Mouse (Mus musculus) midbrain, embryonic 16.5 days (tissue): ENCODE results near the gene Gng12. TPM values are rescaled to one million over a fixed set of nuclear protein-coding genes. Genes with fewer than 3 reads are reported as not detected.
"Not testable (repeated sequence)": the region's sequence is repeated elsewhere in the genome, so short reads cannot be mapped to it uniquely, and the experiment has no call there.

Source experiments
- ATAC-seq: fragments of 200-750 bp; cut with Nextera tagmentation; 2 replicates; pipeline ENCODE4 v1.8.0; 2017; ENCODE audit warnings: moderate TSS enrichment
- H3K27ac ChIP-seq: fragments of 300-500 bp; sonication (generic); 2 replicates; pipeline ENCODE4 v1.5.1; 2014; ENCODE audit warnings: mild to moderate bottlenecking, low read length, mixed read lengths
- H3K27me3 ChIP-seq: fragments of 300-500 bp; sonication (generic); 2 replicates; pipeline ENCODE4 v1.6.1; 2014; ENCODE audit warnings: low read depth, low read length, mixed read lengths; ENCODE audit not compliant: control insufficient read depth, insufficient read depth
- H3K36me3 ChIP-seq: fragments of 300-500 bp; sonication (generic); 2 replicates; pipeline ENCODE4 v1.6.1; 2014; ENCODE audit warnings: mild to moderate bottlenecking, low read length, moderate library complexity, mixed read lengths; ENCODE audit not compliant: control insufficient read depth, insufficient read depth
- H3K4me1 ChIP-seq: fragments of 300-500 bp; sonication (generic); 2 replicates; pipeline ENCODE4 v1.6.1; 2014; ENCODE audit warnings: mild to moderate bottlenecking, low read length, mixed read lengths; ENCODE audit not compliant: control insufficient read depth, insufficient read depth
- H3K4me2 ChIP-seq: fragments of 300-500 bp; sonication (generic); 2 replicates; pipeline ENCODE4 v1.6.1; 2014; ENCODE audit warnings: mild to moderate bottlenecking, low read length, mixed read lengths
- H3K4me3 ChIP-seq: fragments of 300-500 bp; sonication (generic); 2 replicates; pipeline ENCODE4 v1.5.1; 2014; ENCODE audit warnings: low read depth, mild to moderate bottlenecking, low read length, moderate library complexity, mixed read lengths
- H3K9ac ChIP-seq: fragments of 300-500 bp; sonication (generic); 2 replicates; pipeline ENCODE4 v1.6.1; 2014; ENCODE audit warnings: low read depth, low read length, mixed read lengths
- H3K9me3 ChIP-seq: fragments of 300-500 bp; sonication (generic); replicated peaks from 2 replicates; pipeline ENCODE4 v1.6.1; 2014; ENCODE audit warnings: mild to moderate bottlenecking, low read length, mixed read lengths; ENCODE audit not compliant: control insufficient read depth, poor library complexity, severe bottlenecking
- WGBS: fragments of 180-500 bp; shearing (Covaris S2); extraction: QIAGEN DNeasy Blood & Tissue Kit; methylation state at CpG from one replicate; pipeline ENCODE4 v1.1.7; 2014; 5-methylcytosine and 5-hydroxymethylcytosine counted together
- polyA plus RNA-seq: library from polyadenylated mRNA; unstranded; fragments of >200 nt; fragmentation: Nextera tagmentation; extraction: Ambion mirVana; gene quantifications from 2 replicates; pipeline ENCODE4 v1.2.1, GENCODE M21; 2015

Gene Gng12
- polyA plus RNA-seq, 1 experiment from 2014 or later = 43.1 TPM

DNA sequence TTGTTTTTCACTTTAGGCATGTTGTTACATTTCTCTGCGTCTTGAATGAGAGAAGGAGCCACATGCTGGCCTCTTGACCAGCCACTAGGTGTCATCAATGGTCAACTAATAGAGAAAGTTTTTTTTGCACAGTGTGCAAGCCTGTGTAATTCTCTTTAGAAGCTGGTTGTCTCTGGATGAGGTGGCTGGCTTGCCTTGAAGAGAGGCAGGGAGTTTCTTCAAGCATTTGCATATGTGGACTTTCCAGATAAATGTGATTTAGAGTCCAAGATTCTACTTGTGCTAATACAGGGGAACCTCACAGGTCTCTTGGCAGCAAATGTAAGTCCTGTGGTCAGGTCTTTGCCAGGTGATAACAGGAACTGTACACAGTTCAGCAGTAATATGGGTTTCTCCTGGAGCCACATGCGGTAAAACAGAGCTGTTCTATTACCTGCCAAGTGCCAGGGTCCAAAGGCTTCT is 66.4 kb downstream of the Gng12 start:
- ATAC-seq = peak; percentile 90
- Histone ChIP-seq H3K27ac (0 out of 2 replicates have a peak overlapping the region, but pooled peaks have one; percentile 7), H3K27me3 (no peaks in the 10 kb centered on the region), H3K4me2 (no peak overlapping the region), H3K36me3 (no peaks in the 10 kb centered on the region), H3K4me3 (no peak overlapping the region), H3K9me3 (no peaks in the 10 kb centered on the region), H3K9ac (no peak overlapping the region), H3K4me1 (peaks cover 5% of the 10 kb centered on the region)
- WGBS = 26% methylated on average over 2 of the region's 2 CpGs

DNA sequence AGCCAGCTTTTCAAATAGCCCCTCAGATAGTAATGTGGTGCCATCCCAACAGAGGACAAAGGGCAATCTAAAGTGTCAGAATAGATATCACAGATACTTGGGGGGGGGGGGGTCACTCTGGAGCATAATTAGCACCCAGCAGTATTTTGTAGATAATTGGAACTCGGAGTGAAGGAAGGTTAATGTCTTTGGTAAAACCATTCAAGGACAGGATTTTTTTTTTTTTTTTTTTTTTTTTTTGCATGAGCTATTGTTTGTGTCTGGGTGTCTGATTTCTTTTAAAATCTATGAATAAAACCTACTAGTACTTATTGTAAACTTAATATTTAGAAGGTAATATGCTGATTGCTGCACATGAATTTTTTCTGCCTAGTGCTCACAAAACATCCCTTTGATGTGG is 66.9 kb downstream of the Gng12 start:
- Histone ChIP-seq H3K4me2 (no peak overlapping the region), H3K4me1 (peaks cover 5% of the 10 kb centered on the region), H3K27ac (0 out of 2 replicates have a peak overlapping the region, but pooled peaks have one; percentile 7), H3K27me3 (no peaks in the 10 kb centered on the region), H3K9ac (no peak overlapping the region), H3K36me3 (no peaks in the 10 kb centered on the region), H3K4me3 (no peak overlapping the region), H3K9me3 (no peaks in the 10 kb centered on the region)
- ATAC-seq = no peak
- 69% methylated on average over 1 of the region's 1 CpGs for whole genome bisulfite sequencing

DNA sequence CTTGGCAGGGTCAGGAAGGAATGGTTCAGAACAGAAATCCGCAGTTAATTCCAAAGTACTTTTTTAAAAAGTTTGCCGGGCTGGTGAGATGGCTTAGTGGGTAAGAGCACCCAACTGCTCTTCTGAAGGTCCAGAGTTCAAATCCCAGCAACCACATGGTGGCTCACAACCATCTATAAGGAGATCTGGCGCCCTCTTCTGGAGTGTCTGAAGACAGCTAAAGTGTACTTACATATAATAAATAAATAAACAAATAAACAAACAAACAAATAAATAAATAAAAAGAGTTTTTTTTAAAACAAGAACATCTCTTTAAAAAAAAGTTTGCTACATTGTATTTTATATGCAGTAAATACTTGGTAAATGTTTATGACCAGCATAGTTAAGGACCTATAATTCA is 67.5 kb downstream of the Gng12 start:
- not testable (repeated sequence) for H3K36me3 ChIP-seq, H3K9ac ChIP-seq, H3K9me3 ChIP-seq, H3K4me1 ChIP-seq, H3K27ac ChIP-seq, H3K4me3 ChIP-seq, ATAC-seq, H3K4me2 ChIP-seq, H3K27me3 ChIP-seq
- 83% methylated on average over 3 of the region's 3 CpGs for WGBS

DNA sequence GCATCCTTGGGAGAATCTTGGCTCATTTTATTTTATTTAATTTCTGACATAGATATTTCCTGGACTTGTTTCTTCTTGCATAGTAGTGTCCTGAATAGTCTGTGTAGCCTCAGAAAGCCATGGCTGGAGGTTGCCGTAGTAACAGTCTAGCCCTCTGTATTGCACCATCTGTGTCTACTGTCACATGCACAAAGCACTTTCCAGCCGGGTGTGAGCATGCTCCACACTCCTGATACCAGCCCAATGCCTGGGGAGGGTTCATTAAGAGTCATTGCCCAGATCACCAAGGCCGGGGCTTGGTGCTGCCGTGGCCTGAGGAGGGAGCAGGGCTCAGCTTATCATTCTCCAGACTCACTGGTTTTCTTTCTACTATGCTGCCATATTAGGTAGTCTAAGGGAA is 68.0 kb downstream of the Gng12 start:
- no peaks in the 10 kb centered on the region for H3K27me3 ChIP-seq
- H3K9ac ChIP-seq = no peak overlapping the region
- H3K9me3 ChIP-seq = no peaks in the 10 kb centered on the region
- 28% methylated on average over 4 of the region's 4 CpGs for WGBS
- H3K27ac ChIP-seq = no peak overlapping the region
- H3K4me2 ChIP-seq = no peak overlapping the region
- H3K4me1 ChIP-seq = peaks cover 5% of the 10 kb centered on the region
- ATAC-seq = peak; percentile 82
- H3K36me3 ChIP-seq = no peaks in the 10 kb centered on the region
- H3K4me3 ChIP-seq = no peak overlapping the region

DNA sequence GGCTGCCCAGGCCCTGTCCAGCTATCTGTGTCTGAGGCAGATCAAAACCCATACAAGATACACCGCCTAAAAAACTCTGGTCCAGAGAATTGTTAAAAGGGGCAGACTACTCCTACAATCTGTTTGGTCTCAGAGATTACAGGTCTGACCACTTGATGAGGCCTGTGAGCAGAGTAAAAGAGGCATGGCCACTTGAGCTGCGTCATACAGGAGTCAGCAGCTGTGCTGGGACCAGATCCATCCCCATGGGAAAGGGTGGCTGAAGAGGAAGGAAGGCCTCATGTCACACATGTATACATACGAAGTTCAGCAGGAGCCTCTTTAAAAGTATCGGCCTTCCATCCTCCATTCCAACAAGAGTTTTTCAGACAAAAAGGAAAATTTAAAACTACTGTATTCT is 69.0 kb downstream of the Gng12 start:
- Histone ChIP-seq H3K9ac (no peak overlapping the region), H3K4me1 (peaks cover 5% of the 10 kb centered on the region), H3K9me3 (no peaks in the 10 kb centered on the region), H3K4me3 (no peak overlapping the region), H3K27ac (no peak overlapping the region), H3K36me3 (no peaks in the 10 kb centered on the region), H3K27me3 (no peaks in the 10 kb centered on the region), H3K4me2 (no peak overlapping the region)
- 77% methylated on average over 4 of the region's 4 CpGs for WGBS
- ATAC-seq = no peak

DNA sequence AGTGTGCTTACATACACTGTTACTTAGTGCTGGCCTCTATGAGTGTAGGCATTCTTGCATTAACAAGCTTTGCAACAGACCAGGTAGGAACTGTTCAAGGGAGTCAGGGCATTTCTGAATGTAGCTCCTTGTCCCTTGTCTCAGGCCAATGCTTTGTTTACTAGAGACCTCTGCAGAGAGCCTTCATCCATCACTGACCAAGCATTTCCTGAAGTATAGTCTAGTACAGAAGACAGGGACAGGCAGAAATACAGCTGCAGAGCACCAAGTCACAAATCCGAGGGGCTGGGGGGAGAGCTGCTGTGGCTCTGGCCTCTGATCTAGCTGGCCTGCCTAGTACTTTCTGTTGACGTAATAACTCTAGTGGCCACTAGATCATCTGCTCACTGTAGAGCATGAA is 71.6 kb downstream of the Gng12 start:
- WGBS = 52% methylated on average over 2 of the region's 2 CpGs
- Histone ChIP-seq H3K4me1 (peaks cover 5% of the 10 kb centered on the region), H3K27me3 (no peaks in the 10 kb centered on the region), H3K27ac (no peak overlapping the region), H3K36me3 (no peaks in the 10 kb centered on the region), H3K9ac (no peak overlapping the region), H3K4me3 (no peak overlapping the region), H3K9me3 (no peaks in the 10 kb centered on the region), H3K4me2 (no peak overlapping the region)
- ATAC-seq = no peak

DNA sequence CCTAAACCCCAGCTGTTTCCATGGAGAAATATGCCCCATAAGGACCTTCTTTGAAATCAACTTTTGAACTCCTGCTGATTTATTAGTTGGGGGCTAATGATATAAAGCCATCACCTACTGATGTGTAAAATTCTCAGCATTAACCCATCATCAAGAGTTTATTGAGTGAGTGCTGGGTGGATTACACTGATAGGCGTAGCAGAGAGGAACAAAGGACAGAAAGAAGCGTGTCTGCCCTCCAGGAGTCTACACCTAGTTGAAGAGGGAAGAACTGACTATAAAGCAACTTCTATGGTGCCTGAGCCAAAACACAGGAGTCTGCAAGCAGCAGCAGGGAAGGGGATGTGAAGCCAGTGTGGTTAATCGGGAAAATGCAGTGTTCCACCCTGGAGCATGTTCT is 73.2 kb downstream of the Gng12 start:
- no peaks in the 10 kb centered on the region for H3K9me3 ChIP-seq
- peaks cover under 1% of the 10 kb centered on the region for H3K4me1 ChIP-seq
- H3K27ac ChIP-seq = no peak overlapping the region
- H3K4me3 ChIP-seq = no peak overlapping the region
- no peaks in the 10 kb centered on the region for H3K27me3 ChIP-seq
- H3K4me2 ChIP-seq = no peak overlapping the region
- ATAC-seq = no peak
- H3K9ac ChIP-seq = no peak overlapping the region
- H3K36me3 ChIP-seq = no peaks in the 10 kb centered on the region
- 24% methylated on average over 3 of the region's 3 CpGs for WGBS

DNA sequence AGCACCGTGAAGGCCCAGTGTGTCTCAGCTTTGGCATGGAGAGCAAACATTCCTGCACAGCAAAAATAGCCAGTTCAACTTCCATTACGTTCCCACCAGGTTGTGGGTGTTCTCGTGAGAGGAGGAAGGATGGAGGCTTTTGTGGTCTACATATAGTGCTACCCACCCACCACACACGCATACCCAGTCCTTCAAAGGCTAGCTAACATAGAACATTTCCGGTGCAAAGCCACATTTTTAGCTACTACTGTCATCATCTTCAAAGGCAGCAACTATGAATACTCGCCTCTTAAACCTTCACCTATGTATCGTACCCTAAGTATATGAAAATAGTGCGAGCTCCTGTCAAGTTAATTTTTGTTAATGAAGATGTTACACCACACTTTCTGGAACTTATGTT is 76.1 kb downstream of the Gng12 start:
- WGBS = 83% methylated on average over 8 of the region's 8 CpGs

DNA sequence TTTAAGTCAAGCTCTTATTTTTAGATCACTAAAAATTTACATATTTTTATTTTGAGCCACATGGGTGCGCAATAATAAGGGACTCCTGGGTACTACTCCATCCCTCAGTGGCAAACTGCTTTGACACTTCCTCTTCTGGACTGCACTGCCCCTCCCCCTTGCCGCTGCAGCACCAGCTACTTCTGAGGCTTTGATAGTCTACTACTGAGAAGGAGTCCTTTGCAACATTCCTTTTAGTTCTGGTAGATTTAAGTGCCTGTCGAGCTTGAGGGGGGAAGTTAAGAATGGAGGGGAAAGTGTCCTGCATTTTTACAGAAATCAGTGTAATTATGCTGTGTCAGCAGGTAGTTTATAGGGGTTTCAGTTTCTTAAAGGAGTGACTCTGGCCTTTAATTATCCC is 77.0 kb downstream of the Gng12 start:
- no peak overlapping the region for H3K9ac ChIP-seq
- no peaks in the 10 kb centered on the region for H3K27me3 ChIP-seq
- H3K4me2 ChIP-seq = no peak overlapping the region
- H3K36me3 ChIP-seq = no peaks in the 10 kb centered on the region
- H3K9me3 ChIP-seq = no peaks in the 10 kb centered on the region
- ATAC-seq = no peak
- no peaks in the 10 kb centered on the region for H3K4me1 ChIP-seq
- H3K27ac ChIP-seq = no peak overlapping the region
- 32% methylated on average over 3 of the region's 3 CpGs for WGBS
- H3K4me3 ChIP-seq = no peak overlapping the region

More for the DNA sequence above, 76.1 kb downstream of the Gng12 start:
- H3K9ac ChIP-seq = no peak overlapping the region
- H3K27ac ChIP-seq = no peak overlapping the region
- H3K4me3 ChIP-seq = no peak overlapping the region
- H3K4me2 ChIP-seq = no peak overlapping the region
- no peaks in the 10 kb centered on the region for H3K27me3 ChIP-seq
- H3K9me3 ChIP-seq = no peaks in the 10 kb centered on the region
- ATAC-seq = no peak
- H3K36me3 ChIP-seq = no peaks in the 10 kb centered on the region
- H3K4me1 ChIP-seq = no peaks in the 10 kb centered on the region
